Mouse (Mus musculus) ES-Bruce4 (cell line): Measurements from ENCODE around the gene Elf1.

ENCODE experiments used
- CTCF ChIP-seq: IDR thresholded peaks from one replicate; pipeline ENCODE4 v1.8.1; 2011; ENCODE audit warnings: low read depth, low read length
- EP300 ChIP-seq: IDR thresholded peaks from 2 replicates; pipeline ENCODE4 v1.6.1; 2011; ENCODE audit warnings: low read depth, low read length; ENCODE audit not compliant: insufficient read depth
- POLR2A ChIP-seq: IDR thresholded peaks from one replicate; pipeline ENCODE4 v1.8.1; 2011; ENCODE audit warnings: low read length; ENCODE audit not compliant: insufficient read depth

GRCm38 (mm10) chr14:79486617-79486992 is 5.6 kb downstream of the Elf1 start:
- TF ChIP-seq CTCF (no peak), POLR2A (no peak), EP300 (no peak)
